Mouse (Mus musculus) erythroblast, embryonic 14.5 days (primary cell): ENCODE results near the gene Myg1. TPM values are rescaled to one million over a fixed set of nuclear protein-coding genes. Genes with fewer than 3 reads are reported as not detected.

Experiments used
- H3K27me3 ChIP-seq: 2 replicates; pipeline ENCODE4 v1.6.1; 2012; ENCODE audit warnings: inconsistent platforms; ENCODE audit not compliant: control insufficient read depth
- H3K36me3 ChIP-seq: 2 replicates; pipeline ENCODE4 v1.6.1; 2012; ENCODE audit warnings: mild to moderate bottlenecking, inconsistent platforms; ENCODE audit not compliant: control insufficient read depth
- H3K4me1 ChIP-seq: 2 replicates; pipeline ENCODE4 v1.6.1; 2012; ENCODE audit warnings: inconsistent platforms; ENCODE audit not compliant: control insufficient read depth
- H3K4me3 ChIP-seq: replicated peaks from 2 replicates; pipeline ENCODE3; 2012; ENCODE audit warnings: moderate library complexity, mild to moderate bottlenecking, inconsistent platforms
- H3K9me3 ChIP-seq: 2 replicates; pipeline ENCODE4 v1.6.1; 2012; ENCODE audit warnings: low read length, inconsistent platforms, mixed read lengths; ENCODE audit not compliant: control insufficient read depth
- GATA1 ChIP-seq: IDR thresholded peaks from 2 replicates; pipeline ENCODE4 v1.6.1; 2012; ENCODE audit warnings: low read length, inconsistent platforms, mixed read lengths
- TAL1 ChIP-seq: IDR thresholded peaks from 3 replicates; pipeline ENCODE4 v1.6.1; 2012; ENCODE audit warnings: low read length, inconsistent platforms, mixed read lengths
- polyA plus RNA-seq: library from polyadenylated mRNA; stranded (reverse); fragments of >175 nt; gene quantifications from 2 replicates; pipeline ENCODE4 v1.2.3, GENCODE M21; 2012

The Myg1 gene
- polyA plus RNA-seq, 1 experiment, result 6.4 TPM

DNA sequence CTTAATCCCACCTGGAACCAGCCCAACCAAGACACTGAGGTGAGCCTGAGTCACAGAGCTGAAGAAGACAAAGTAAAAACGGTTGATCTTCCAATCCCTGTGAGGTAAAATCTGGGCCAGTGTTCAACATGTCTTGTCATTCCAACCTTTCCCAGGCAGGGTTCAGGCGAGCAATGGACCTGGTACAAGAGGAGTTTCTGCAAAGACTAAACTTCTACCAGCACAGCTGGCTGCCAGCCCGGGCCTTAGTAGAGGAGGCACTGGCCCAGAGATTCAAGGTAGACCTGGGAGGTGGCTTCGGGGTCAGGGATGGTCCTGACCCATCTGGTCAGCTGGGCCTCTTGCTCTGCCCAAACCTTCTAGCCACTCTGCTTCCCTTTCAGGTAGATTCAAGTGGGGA lies 5.4 kb downstream of the Myg1 start:
- Histone ChIP-seq H3K27me3 (no peaks in the 10 kb centered on the region), H3K36me3 (peaks cover 85% of the 10 kb centered on the region)
- TF ChIP-seq GATA1 (no peak), TAL1 (no peak)

DNA sequence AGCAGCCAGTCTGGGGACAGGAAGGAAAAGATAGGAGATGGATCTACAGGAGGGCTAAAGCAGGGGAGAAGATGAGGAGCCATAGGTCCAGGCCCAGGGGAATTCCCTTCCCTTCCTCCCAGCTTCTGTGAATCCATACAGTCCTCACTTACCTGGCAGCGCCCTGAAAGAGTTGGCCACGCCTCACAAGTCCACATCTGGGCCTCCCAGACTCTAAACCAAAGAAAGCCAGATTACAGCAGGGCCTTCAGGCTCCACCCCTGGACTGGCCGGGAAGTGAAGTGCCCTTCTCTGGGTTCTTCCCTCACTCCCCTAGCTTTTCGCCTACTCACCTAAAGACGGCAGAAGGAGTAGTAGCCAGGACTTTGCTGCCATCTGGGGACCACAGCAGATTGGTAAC lies 8.1 kb downstream of the Myg1 start:
- peaks cover 85% of the 10 kb centered on the region for H3K36me3 ChIP-seq

More for the DNA sequence above, 5.4 kb downstream of the Myg1 start:
- Histone ChIP-seq H3K9me3 (no peaks in the 10 kb centered on the region), H3K4me1 (peaks cover 17% of the 10 kb centered on the region), H3K4me3 (no peak overlapping the region)

GRCm38 (mm10) chr15:102341580-102341979 lies 10.1 kb downstream of the Myg1 start:
- no peak for TF ChIP-seq TAL1
- TF ChIP-seq GATA1, result no peak
- no peak overlapping the region for H3K4me3 ChIP-seq
- H3K4me1 ChIP-seq, result peaks cover 8% of the 10 kb centered on the region
- H3K36me3 ChIP-seq, result peaks cover 88% of the 10 kb centered on the region
- no peaks in the 10 kb centered on the region for H3K27me3 ChIP-seq
- no peaks in the 10 kb centered on the region for H3K9me3 ChIP-seq

More for the DNA sequence above, 8.1 kb downstream of the Myg1 start:
- Histone ChIP-seq H3K4me3 (no peak overlapping the region), H3K9me3 (no peaks in the 10 kb centered on the region), H3K27me3 (no peaks in the 10 kb centered on the region), H3K4me1 (peaks cover 1% of the 10 kb centered on the region; the same call in 1 of the 2 replicates)
- TF ChIP-seq TAL1, result no peak
- no peak for TF ChIP-seq GATA1

GRCm38 (mm10) chr15:102344490-102344889 lies 13.0 kb downstream of the Myg1 start:
- Histone ChIP-seq H3K4me1 (peaks cover 13% of the 10 kb centered on the region), H3K9me3 (no peaks in the 10 kb centered on the region), H3K4me3 (no peak overlapping the region), H3K27me3 (no peaks in the 10 kb centered on the region), H3K36me3 (peaks cover 78% of the 10 kb centered on the region)
- TF ChIP-seq TAL1, result no peak
- TF ChIP-seq GATA1, result no peak

GRCm38 (mm10) chr15:102346444-102346843 lies 14.9 kb downstream of the Myg1 start:
- H3K36me3 ChIP-seq, result peaks cover 67% of the 10 kb centered on the region
- H3K27me3 ChIP-seq, result no peaks in the 10 kb centered on the region
- no peaks in the 10 kb centered on the region for H3K9me3 ChIP-seq
- H3K4me1 ChIP-seq, result peaks cover 24% of the 10 kb centered on the region
- no peak overlapping the region for H3K4me3 ChIP-seq
- TF ChIP-seq GATA1, result no peak
- TF ChIP-seq TAL1, result no peak

- peaks cover 32% of the 10 kb centered on the region for H3K36me3 ChIP-seq
- H3K4me1 ChIP-seq, result peaks cover 30% of the 10 kb centered on the region
These were observed 18.8 kb downstream of the Myg1 start, which contains the start of gene Aaas for GRCm38 (mm10) chr15:102350138-102350941. Gene Aaas (minus strand): TSS chr15:102350771.

DNA sequence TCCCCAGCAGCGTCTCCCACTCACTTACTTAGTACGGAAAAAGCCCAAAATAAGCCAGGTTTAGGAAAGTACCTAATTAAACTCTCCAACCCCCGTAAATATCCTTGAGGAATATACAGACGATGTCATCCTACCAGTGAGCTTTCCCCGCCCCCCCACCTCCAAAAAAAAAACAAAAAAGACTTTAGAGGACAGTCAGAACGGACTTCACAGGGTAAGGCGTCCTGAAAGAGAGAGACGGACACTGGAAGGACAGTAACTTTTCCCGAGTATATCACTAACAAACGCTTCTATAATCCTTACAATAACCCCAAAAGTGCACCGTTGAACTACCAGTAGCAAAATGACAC lies 19.4 kb downstream of the Myg1 start:
- H3K4me1 ChIP-seq, result peaks cover 32% of the 10 kb centered on the region
- peak overlapping the region; percentile 95 for H3K4me3 ChIP-seq
- peaks cover 26% of the 10 kb centered on the region for H3K36me3 ChIP-seq
- peaks cover 30% of the 10 kb centered on the region for H3K27me3 ChIP-seq
- no peak for TF ChIP-seq GATA1
- TF ChIP-seq TAL1, result no peak
- H3K9me3 ChIP-seq, result peaks cover 4% of the 10 kb centered on the region; the same call in 1 of the 2 replicates

More at GRCm38 (mm10) chr15:102350138-102350941, 18.8 kb downstream of the Myg1 start, which contains the start of gene Aaas:
- Histone ChIP-seq H3K4me3 (peak within 1 kb of the TSS; percentile 95), H3K9me3 (no peaks in the 10 kb centered on the region; the same call in 1 of the 2 replicates), H3K27me3 (peaks cover 25% of the 10 kb centered on the region)
- no peak for TF ChIP-seq GATA1
- TF ChIP-seq TAL1, result no peak

- Histone ChIP-seq H3K4me3 (no peak overlapping the region), H3K27me3 (peaks cover 43% of the 10 kb centered on the region), H3K9me3 (peaks cover 6% of the 10 kb centered on the region; the same call in 1 of the 2 replicates), H3K36me3 (peaks cover 13% of the 10 kb centered on the region), H3K4me1 (peaks cover 30% of the 10 kb centered on the region)
- TF ChIP-seq TAL1, result no peak
These were observed 20.7 kb downstream of the Myg1 start for GRCm38 (mm10) chr15:102352177-102352576.

DNA sequence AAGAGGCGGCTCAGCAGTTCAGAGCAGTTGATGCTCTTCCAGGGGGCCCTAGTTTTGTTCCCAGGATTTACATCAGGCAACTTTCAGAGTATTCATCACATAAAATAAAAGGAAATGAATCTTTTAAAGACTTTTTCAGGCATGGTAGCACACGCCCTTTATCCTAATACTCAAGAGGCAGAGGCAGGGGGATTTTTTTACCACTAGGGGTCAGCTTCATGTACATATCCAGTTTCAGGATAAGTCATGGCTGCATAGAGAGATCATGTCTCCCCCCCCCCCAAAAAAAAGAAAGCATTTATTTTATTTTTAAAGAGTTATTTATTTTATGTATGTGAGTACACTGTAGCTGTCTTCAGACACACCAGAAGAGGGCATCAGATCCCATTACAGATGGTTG lies 22.5 kb downstream of the Myg1 start:
- Histone ChIP-seq H3K4me1 (peaks cover 27% of the 10 kb centered on the region), H3K27me3 (peaks cover 61% of the 10 kb centered on the region)

More for the DNA sequence above, 22.5 kb downstream of the Myg1 start:
- TF ChIP-seq TAL1, result no peak
- no peak for TF ChIP-seq GATA1
- Histone ChIP-seq H3K36me3 (peaks cover under 1% of the 10 kb centered on the region), H3K9me3 (peaks cover 6% of the 10 kb centered on the region; the same call in 1 of the 2 replicates), H3K4me3 (no peak overlapping the region)
